Mouse (Mus musculus) heart, postnatal 14 days (tissue): ENCODE measurements around the gene Psma5. TPM values are rescaled to one million over a fixed set of nuclear protein-coding genes. Genes with fewer than 3 reads are reported as not detected.

Source experiments
- DNase-seq, 2 experiments: peaks; one replicate each; pipeline ENCODE4 v3.0.0; 2021 to 2022
- intact Hi-C: fragments of 180-260 bp; cut with DNase I; formaldehyde crosslinking; loops from one replicate; pipeline ENCODE4 v1.15.1; 2025
- total RNA-seq, 2 experiments: library from RNA; stranded (reverse); gene quantifications; 2 replicates each; pipeline ENCODE4 v1.2.3; 2021

Gene Psma5
- total RNA-seq, 2 experiments from 2014 or later: 58.9 to 62.4 TPM

- intact Hi-C loops: loop anchor here (5.0 kb wide), 1 partner anchor 44 kb away; no protein-coding TSS in a partner anchor
- no peak for DNase-seq
Measured at GRCm38 (mm10) chr3:108297603-108298553, 41.2 kb downstream of the Psma5 start.

GRCm38 (mm10) chr3:108300455-108301030, 43.8 kb downstream of the Psma5 start:
- intact Hi-C loops: no loop called here
- no peak for DNase-seq

GRCm38 (mm10) chr3:108303683-108304082, 47.0 kb downstream of the Psma5 start:
- intact Hi-C loops: no loop called here
- no peak for DNase-seq

GRCm38 (mm10) chr3:108304747-108305146, 48.0 kb downstream of the Psma5 start:
- DNase-seq: no peak
- intact Hi-C loops: no loop called here

- peak in 1 of 2 experiments; percentile 30 for DNase-seq
- intact Hi-C loops: no loop called here
Measured at GRCm38 (mm10) chr3:108306387-108306786, 49.7 kb downstream of the Psma5 start.

DNA sequence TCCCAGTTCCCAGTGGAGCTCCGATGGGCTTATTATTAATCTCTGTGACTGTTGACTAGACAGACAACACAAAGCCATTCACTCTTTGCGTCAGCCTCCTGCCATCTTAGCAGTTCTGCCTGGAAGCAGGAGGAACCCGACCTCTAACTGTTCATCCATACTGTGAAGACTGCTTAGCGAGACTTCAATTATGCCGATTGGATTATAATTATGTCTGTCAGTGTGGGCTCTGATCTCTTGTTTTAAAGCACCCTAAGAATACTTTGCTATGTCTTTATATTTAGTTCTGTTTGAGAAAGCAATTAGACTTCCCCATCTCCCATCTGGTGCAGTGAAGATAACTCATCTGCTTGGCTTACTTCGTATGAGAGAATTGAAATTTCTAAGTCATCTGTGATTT, 50.8 kb downstream of the Psma5 start:
- intact Hi-C loops: no loop called here

DNA sequence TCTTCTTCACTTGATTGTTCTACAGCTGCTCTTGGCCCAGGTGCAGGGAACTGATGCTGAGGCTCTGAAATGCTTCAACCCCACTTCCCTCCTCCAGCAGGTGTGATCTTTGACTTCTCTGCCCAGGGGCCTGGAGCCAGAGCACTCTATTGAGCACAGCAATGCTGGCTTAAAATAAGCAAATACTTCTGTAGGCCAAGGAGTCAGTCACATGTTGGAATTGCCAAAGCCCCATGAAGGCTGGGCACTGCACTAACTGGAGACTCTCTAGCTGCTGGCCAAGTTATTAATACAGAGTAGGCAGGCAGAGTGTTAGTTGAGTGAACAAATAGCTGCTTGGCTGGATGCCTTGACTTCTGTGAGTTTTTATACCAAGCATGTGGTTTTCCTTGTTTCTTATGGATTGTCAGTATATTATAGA, 54.2 kb downstream of the Psma5 start:
- DNase-seq: peak in 1 of 2 experiments; percentile 23
- intact Hi-C loops: no loop called here

More for the DNA sequence above, 50.8 kb downstream of the Psma5 start:
- no peak for DNase-seq

DNA sequence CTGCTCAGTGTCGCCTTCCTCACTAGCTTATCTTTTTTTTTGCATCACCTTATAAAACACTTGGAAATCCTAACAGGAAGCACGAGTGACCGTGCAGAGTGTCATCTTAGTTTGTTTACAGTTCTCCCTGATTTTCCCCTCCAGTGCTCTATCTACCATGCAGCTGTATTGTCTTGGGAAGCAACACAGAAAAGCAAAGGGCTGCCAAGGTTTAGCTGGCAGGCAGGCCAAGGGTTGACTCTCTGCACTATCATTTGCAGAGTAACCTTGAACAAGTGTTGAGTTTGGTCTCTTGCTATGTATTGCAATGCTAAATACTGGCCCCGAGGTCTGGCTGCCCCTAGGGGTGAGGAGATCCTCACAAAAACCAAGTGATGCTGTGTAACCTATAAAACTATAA, 55.0 kb downstream of the Psma5 start:
- DNase-seq: peak in 1 of 2 experiments; percentile 46
- intact Hi-C loops: no loop called here

DNA sequence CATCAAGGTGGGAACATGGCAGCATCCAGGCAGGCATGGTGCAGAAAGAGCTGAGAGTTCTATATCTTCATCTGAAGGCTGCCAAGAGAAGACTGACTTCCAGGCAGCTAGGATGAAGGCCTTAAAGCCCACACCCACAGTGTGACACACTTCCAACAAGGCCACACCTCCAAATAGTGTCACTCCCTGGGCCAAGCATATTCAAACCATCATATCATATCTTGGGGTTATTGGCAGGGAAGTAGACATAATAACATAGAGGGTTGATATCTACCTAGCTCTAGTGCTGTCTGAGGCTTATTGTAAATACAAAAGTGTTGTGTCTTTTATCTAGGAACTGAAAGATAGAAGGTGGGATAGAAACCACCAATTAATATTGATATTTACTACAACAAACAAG, 55.7 kb downstream of the Psma5 start:
- intact Hi-C loops: no loop called here

DNA sequence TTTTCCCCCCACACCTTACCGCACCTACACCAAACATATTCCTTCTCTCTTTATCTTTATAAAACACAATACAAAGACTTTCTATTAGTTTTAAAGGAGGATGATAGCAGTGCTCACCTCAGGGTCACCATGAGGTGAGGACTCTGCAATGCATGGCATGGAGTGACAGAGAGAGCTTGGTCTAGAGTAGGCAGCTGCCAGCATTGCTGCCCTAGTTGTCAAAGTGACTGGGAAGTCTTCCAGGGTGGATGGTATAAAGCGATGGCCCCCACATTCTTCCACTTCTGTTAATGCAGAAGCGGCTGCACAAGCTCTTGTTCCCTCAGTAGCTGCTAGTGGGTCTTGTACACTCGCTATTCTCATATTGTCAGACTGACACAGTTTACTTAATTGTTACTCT, 56.4 kb downstream of the Psma5 start:
- DNase-seq: peak in 1 of 2 experiments; percentile 26
- intact Hi-C loops: no loop called here

More for the DNA sequence above, 55.7 kb downstream of the Psma5 start:
- no peak for DNase-seq

DNA sequence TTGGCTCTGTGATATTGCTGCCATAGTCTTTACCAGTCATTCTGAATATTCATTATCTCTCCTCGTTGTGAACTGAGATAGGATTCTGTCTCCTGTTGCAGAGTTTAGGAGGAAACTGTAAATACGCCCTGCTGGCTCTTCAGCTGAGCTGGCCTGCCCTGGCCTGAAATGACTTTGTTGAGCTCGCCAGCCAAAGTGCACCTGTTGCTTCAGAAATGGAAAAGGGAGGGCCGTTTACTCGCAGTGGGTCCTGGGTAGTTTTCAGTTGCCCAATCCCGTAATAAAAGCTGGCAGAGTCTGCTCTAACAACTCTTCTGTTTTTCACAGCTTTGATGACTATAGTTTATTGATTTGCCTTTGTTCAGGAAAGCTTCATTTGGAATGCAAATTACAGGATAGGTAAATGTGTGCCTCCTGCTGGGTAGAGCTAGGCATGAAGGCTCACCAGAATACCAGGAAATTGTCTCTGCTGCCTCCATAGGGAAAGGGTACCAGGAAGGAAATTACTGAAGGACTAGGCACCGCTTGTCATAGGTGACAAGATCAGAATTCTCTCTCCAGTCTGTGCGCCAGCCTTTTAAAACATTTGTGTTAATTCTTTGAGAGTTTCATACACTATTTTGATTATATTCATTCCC, 57.4 kb downstream of the Psma5 start:
- intact Hi-C loops: no loop called here
- DNase-seq: peak in 1 of 2 experiments; percentile 29

GRCm38 (mm10) chr3:108318517-108318916, 61.8 kb downstream of the Psma5 start:
- no peak for DNase-seq
- intact Hi-C loops: no loop called here

GRCm38 (mm10) chr3:108321671-108322070, 64.9 kb downstream of the Psma5 start:
- intact Hi-C loops: loop anchor here (5.0 kb wide), 1 partner anchor 34 kb away; no protein-coding TSS in a partner anchor
- no peak for DNase-seq

GRCm38 (mm10) chr3:108322136-108322535, 65.4 kb downstream of the Psma5 start:
- no peak for DNase-seq
- intact Hi-C loops: loop anchor here (5.0 kb wide), 1 partner anchor 35 kb away; no protein-coding TSS in a partner anchor

GRCm38 (mm10) chr3:108322962-108323361, 66.2 kb downstream of the Psma5 start:
- no peak for DNase-seq
- intact Hi-C loops: loop anchor here (5.0 kb wide), 1 partner anchor 36 kb away; no protein-coding TSS in a partner anchor

DNA sequence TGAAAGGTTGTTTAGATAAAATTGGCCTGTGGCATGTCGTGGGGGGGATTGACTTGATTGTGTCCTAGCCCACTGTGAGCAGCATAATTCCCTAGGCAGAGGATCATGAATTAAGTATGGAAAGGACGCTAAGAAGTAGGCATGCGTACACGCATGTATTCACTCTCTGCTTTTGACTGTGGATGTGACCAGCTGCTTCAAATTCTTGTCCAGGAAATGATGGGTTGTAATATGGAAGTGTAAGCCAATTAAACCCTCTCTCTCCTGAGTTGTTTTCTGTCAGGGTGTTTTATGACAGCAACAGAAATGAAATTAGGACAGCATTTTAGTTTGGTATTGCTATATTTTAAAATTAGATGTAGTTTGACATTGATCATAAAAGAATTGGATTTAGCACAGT, 68.1 kb downstream of the Psma5 start:
- no peak for DNase-seq
- intact Hi-C loops: loop anchor here (5.0 kb wide), 1 partner anchor 38 kb away; no protein-coding TSS in a partner anchor

GRCm38 (mm10) chr3:108325521-108325920, 68.8 kb downstream of the Psma5 start:
- intact Hi-C loops: no loop called here
- DNase-seq: no peak

GRCm38 (mm10) chr3:108327275-108327674, 70.5 kb downstream of the Psma5 start:
- intact Hi-C loops: no loop called here
- DNase-seq: peak in 1 of 2 experiments; percentile 26

- peak; percentile 39 to 43 for DNase-seq
- intact Hi-C loops: no loop called here
Measured at GRCm38 (mm10) chr3:108327916-108328315, 71.2 kb downstream of the Psma5 start.

GRCm38 (mm10) chr3:108328441-108328841, 71.7 kb downstream of the Psma5 start:
- intact Hi-C loops: no loop called here
- DNase-seq: peak; percentile 64 to 73
